Mouse (Mus musculus): ENCODE data around the gene Btbd11. TPM values are rescaled to one million over a fixed set of nuclear protein-coding genes. Genes with fewer than 3 reads are reported as not detected.
"Not testable (repeated sequence)": the region's sequence is repeated elsewhere in the genome, so short reads cannot be mapped to it uniquely, and the experiment has no call there.

Btbd11 gene
- polyA plus RNA-seq, 1 experiment, result 7.8 TPM

DNA sequence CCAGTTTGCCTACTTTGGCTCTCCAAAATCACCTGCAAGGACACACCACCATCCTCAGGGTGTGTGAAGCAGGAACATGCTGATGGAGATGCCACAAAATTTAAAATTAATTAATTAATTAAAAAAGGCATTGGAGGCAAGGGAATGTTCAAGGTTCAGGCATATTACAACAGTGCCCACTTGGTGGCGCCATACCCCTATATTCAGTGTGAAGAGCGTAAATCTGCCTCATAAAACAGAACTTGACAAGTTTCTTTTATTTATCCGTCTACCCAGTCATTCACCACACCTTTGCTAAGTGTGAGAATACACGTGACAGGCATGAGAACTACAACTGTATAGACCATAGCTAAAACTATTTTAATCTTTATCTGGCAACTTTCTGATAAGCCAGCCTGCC, 292.0 kb downstream of the Btbd11 start:
- Histone ChIP-seq H3K27me3 (ENCODE audit: control insufficient read depth, insufficient read depth, low read length) (no peaks in the 10 kb centered on the region), H3K4me3 (ENCODE audit: extremely low read depth, insufficient read depth, insufficient read length) (no peak overlapping the region), H3K4me1 (ENCODE audit: control insufficient read depth, insufficient read depth, insufficient read length) (no peaks in the 10 kb centered on the region), H3K36me3 (ENCODE audit: control insufficient read depth, insufficient read depth, low read length) (no peaks in the 10 kb centered on the region), H3K27ac (ENCODE audit: insufficient read depth, low read length) (no peak overlapping the region)
- WGBS, result 8% methylated on average over 4 of the region's 4 CpGs
- no peak for TF ChIP-seq CTCF (IDR thresholded peaks at IDR 0.05; ENCODE audit: extremely low read depth, insufficient read depth, insufficient read length, insufficient replicate concordance)
- TF ChIP-seq POLR2A (IDR thresholded peaks at IDR 0.05; ENCODE audit: low read depth, low read length), result no peak
- DNase-seq (ENCODE audit: low read depth in 1 of 2, low spot score in 2 of 2), result no peak

GRCm38 (mm10) chr10:85682446-85682845, 295.8 kb downstream of the Btbd11 start:
- no peak for TF ChIP-seq POLR2A (IDR thresholded peaks at IDR 0.05; ENCODE audit: low read depth, low read length)
- no peak for TF ChIP-seq CTCF (IDR thresholded peaks at IDR 0.05; ENCODE audit: extremely low read depth, insufficient read depth, insufficient read length, insufficient replicate concordance)
- no peaks in the 10 kb centered on the region for H3K36me3 ChIP-seq (ENCODE audit: control insufficient read depth, insufficient read depth, low read length)
- H3K4me1 ChIP-seq (ENCODE audit: control insufficient read depth, insufficient read depth, insufficient read length), result no peaks in the 10 kb centered on the region
- H3K27me3 ChIP-seq (ENCODE audit: control insufficient read depth, insufficient read depth, low read length), result no peaks in the 10 kb centered on the region
- DNase-seq (ENCODE audit: low read depth in 1 of 2, low spot score in 2 of 2), result no peak
- no peak overlapping the region for H3K4me3 ChIP-seq (ENCODE audit: extremely low read depth, insufficient read depth, insufficient read length)
- 92% methylated on average over 9 of the region's 9 CpGs for whole genome bisulfite sequencing
- H3K27ac ChIP-seq (ENCODE audit: insufficient read depth, low read length), result no peak overlapping the region

DNA sequence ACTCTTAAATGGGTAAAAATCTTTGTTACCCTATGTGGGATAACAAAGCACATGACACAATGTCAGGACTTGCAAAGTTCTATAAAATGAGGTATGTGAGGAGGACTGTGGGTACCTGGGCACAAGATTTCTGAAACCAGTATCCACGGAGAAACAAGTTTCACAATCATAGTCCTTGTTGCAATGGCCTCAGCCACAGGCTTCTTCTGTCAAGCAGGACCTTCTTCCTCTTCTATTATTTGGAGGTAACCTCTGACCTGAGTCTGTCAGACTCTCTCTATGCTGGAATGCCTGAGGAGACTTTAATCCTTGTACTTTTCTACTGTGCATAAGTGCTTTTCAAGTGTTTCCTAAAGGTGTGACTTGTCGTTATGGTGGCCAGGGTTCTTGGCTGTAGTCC, 307.8 kb downstream of the Btbd11 start:
- H3K27me3 ChIP-seq (ENCODE audit: control insufficient read depth, insufficient read depth, low read length); H3K36me3 ChIP-seq (ENCODE audit: control insufficient read depth, insufficient read depth, low read length); H3K4me3 ChIP-seq (ENCODE audit: extremely low read depth, insufficient read depth, insufficient read length); H3K4me1 ChIP-seq (ENCODE audit: control insufficient read depth, insufficient read depth, insufficient read length); DNase-seq (ENCODE audit: low read depth in 1 of 2, low spot score in 2 of 2); H3K27ac ChIP-seq (ENCODE audit: insufficient read depth, low read length): not testable (repeated sequence)
- WGBS, result 59% methylated on average over 2 of the region's 2 CpGs

GRCm38 (mm10) chr10:85699721-85700120, 313.1 kb downstream of the Btbd11 start:
- Histone ChIP-seq H3K27ac (ENCODE audit: insufficient read depth, low read length) (no peak overlapping the region), H3K36me3 (ENCODE audit: control insufficient read depth, insufficient read depth, low read length) (no peaks in the 10 kb centered on the region), H3K4me1 (ENCODE audit: control insufficient read depth, insufficient read depth, insufficient read length) (no peaks in the 10 kb centered on the region), H3K27me3 (ENCODE audit: control insufficient read depth, insufficient read depth, low read length) (no peaks in the 10 kb centered on the region), H3K4me3 (ENCODE audit: extremely low read depth, insufficient read depth, insufficient read length) (no peak overlapping the region)
- TF ChIP-seq CTCF (IDR thresholded peaks at IDR 0.05; ENCODE audit: extremely low read depth, insufficient read depth, insufficient read length, insufficient replicate concordance) (no peak), POLR2A (IDR thresholded peaks at IDR 0.05; ENCODE audit: low read depth, low read length) (no peak)
- no peak for DNase-seq (ENCODE audit: low read depth in 1 of 2, low spot score in 2 of 2)

DNA sequence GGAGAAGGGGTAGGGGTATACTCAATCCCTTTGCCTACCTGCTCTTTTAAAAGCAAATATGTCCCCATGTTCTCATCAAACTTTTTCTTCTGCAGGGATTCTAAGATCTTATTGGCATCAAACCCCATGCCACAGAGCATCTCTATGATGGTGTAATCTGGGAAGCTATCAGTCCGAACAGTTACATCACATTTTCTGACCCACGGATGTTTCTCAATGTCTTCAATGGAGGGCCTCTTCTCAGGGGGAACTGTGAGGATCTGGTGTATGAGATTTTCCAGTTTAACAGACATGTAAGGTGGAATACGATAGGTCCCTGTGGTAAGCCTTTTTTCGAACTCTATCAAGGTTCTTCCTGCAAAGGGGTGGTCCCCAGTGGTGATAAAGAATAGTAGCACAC, 323.2 kb downstream of the Btbd11 start:
- H3K27ac ChIP-seq (ENCODE audit: insufficient read depth, low read length); H3K27me3 ChIP-seq (ENCODE audit: control insufficient read depth, insufficient read depth, low read length); H3K36me3 ChIP-seq (ENCODE audit: control insufficient read depth, insufficient read depth, low read length); H3K4me3 ChIP-seq (ENCODE audit: extremely low read depth, insufficient read depth, insufficient read length); H3K4me1 ChIP-seq (ENCODE audit: control insufficient read depth, insufficient read depth, insufficient read length); DNase-seq (ENCODE audit: low read depth in 1 of 2, low spot score in 2 of 2): not testable (repeated sequence)
- WGBS, result 89% methylated on average over 4 of the region's 4 CpGs

Other genes with a start within 250 kb of the Btbd11 start
- 4.8 and 9.2 TPM in 2 replicates for gene Cry1, start 201.8 kb upstream of the Btbd11 start, polyA plus RNA-seq (2012; rRNA removed)

All from spleen, adult 2 months (tissue).